Mouse (Mus musculus) left cerebral cortex, adult 8-10 months (tissue): ENCODE measurements at regions not wholly inside any gene's neighbourhood (a gene's known extent, or its start where the extent isn't known, plus 50 kb on each side); places are given as distances from the start of the nearest gene placed in this dataset.
A peak's percentile ranks its signal among the peaks of the same experiment; 100 is the strongest.
"Not testable (repeated sequence)": the region's sequence is repeated elsewhere in the genome, so short reads cannot be mapped to it uniquely, and the experiment has no call there.

Experiments used
- DNase-seq, 2 experiments: peaks; one replicate each; pipeline ENCODE4 v3.0.0; 2022; ENCODE audit warnings: low spot score in 2 of 2

DNA sequence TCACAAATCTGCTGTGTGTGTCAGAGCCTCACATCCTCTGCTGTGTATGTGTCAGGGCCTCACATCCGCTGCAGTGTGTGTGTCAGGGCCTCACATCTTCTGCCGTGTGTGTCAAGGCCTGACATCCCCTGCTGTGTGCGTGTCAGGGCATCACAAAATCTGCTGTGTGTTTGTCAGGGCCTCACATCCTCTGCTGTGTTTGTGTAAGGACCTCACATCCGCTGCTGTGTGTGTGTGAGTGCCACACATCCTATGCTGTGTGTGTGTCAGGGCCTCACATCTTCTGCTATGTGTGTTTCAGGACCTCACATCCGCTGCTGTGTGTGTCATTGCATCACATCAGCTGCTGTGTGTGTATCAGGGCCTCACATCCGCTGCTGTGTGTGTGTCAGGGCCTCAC, 63.3 kb downstream of the Asmt start:
- peak in 1 of 2 experiments; percentile 0 for DNase-seq

DNA sequence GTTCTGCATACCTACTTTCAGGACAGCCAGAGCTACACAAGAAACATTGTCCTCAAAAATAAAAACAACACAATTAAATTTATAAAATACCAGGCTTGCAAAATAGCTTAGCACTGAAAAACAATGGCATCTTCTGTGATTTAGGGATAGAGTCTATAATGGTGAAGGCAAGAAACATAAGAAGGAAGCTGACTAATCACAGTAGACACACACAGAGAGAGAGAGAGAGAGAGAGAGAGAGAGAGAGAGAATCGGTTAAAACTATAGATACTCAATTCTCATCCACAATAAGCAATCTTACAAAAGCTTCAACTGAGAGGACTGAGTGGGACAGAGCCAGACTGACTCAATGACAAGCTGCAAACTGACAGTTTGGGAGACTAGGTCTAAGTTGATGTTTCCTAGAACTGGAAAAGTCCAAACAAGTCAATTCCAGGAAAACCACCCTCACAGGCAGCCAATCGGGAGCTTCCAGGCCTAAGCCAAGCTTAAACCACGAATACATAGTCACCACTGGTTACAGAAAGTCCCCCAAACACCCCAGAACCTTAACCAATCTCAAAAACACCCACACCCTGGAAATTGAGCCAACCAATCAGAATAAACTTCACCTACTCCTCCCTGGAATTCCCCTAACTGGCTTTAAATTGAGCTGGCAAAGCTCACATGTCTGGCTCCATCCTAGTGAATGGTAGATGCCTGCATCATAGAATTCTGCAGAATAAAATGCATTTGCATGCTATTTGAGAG, 81.2 kb downstream of the Asmt start:
- not testable (repeated sequence) for DNase-seq
